Mouse (Mus musculus) gastrocnemius, adult 2 months (tissue): ENCODE measurements around the gene Msh4. TPM values are rescaled to one million over a fixed set of nuclear protein-coding genes. Genes with fewer than 3 reads are reported as not detected.
"Not testable (repeated sequence)": the region's sequence is repeated elsewhere in the genome, so short reads cannot be mapped to it uniquely, and the experiment has no call there.

Experiments
- DNase-seq: peaks from one replicate; pipeline ENCODE4 v3.0.0; 2022
- H3K27ac ChIP-seq: fragments of 200-600 bp; 2 replicates; pipeline ENCODE4 v1.8.1; 2022; ENCODE audit warnings: mild to moderate bottlenecking
- H3K4me3 ChIP-seq: fragments of 200-600 bp; 2 replicates; pipeline ENCODE4 v1.8.1; 2022; ENCODE audit warnings: mild to moderate bottlenecking, moderate library complexity
- CTCF ChIP-seq: fragments of 200-600 bp; IDR thresholded peaks from 2 replicates; pipeline ENCODE4 v1.8.1; 2022; ENCODE audit warnings: antibody characterized with exemption, mild to moderate bottlenecking, moderate library complexity
- intact Hi-C: fragments of 180-260 bp; cut with DNase I; formaldehyde crosslinking; loops from one replicate; pipeline ENCODE4 v1.15.1; 2025
- total RNA-seq, 2 experiments: library from RNA; stranded (reverse); gene quantifications; 2 replicates each; pipeline ENCODE4 v1.2.3; 2021

Msh4 gene
- total RNA-seq, 2 experiments from 2014 or later = 0.10 TPM; not detected in 1

GRCm38 (mm10) chr3:153835455-153836086, 70.4 kb downstream of the Msh4 start:
- no peak overlapping the region for H3K4me3 ChIP-seq
- no peak overlapping the region for H3K27ac ChIP-seq
- peak; percentile 89 for TF ChIP-seq CTCF
- DNase-seq = peak; percentile 69
- intact Hi-C loops = no loop called here

- no peak for TF ChIP-seq CTCF
- Histone ChIP-seq H3K4me3 (no peak overlapping the region), H3K27ac (no peak overlapping the region)
- intact Hi-C loops = no loop called here
- no peak for DNase-seq
These were observed 71.9 kb downstream of the Msh4 start for GRCm38 (mm10) chr3:153834071-153834470.

- Histone ChIP-seq H3K4me3 (no peak overlapping the region), H3K27ac (no peak overlapping the region)
- no peak for TF ChIP-seq CTCF
- DNase-seq = no peak
- intact Hi-C loops = no loop called here
These were observed 73.3 kb downstream of the Msh4 start for GRCm38 (mm10) chr3:153832654-153832945.

- no peak for DNase-seq
- intact Hi-C loops = no loop called here
- no peak overlapping the region for H3K4me3 ChIP-seq
- H3K27ac ChIP-seq = no peak overlapping the region
- no peak for TF ChIP-seq CTCF
These were observed 73.9 kb downstream of the Msh4 start for GRCm38 (mm10) chr3:153831873-153832653.

GRCm38 (mm10) chr3:153831014-153831872, 74.7 kb downstream of the Msh4 start:
- intact Hi-C loops = no loop called here
- no peak overlapping the region for H3K4me3 ChIP-seq
- TF ChIP-seq CTCF = no peak; the same call in 1 of the 2 replicates
- DNase-seq = no peak
- H3K27ac ChIP-seq = no peak overlapping the region

- H3K27ac ChIP-seq, DNase-seq, intact Hi-C loops, H3K4me3 ChIP-seq: not testable (repeated sequence)
These were observed 76.2 kb downstream of the Msh4 start for GRCm38 (mm10) chr3:153829788-153830187.

- DNase-seq = no peak
- no peak for TF ChIP-seq CTCF
- intact Hi-C loops = no loop called here
- Histone ChIP-seq H3K4me3 (no peak overlapping the region), H3K27ac (no peak overlapping the region)
These were observed 79.3 kb downstream of the Msh4 start for GRCm38 (mm10) chr3:153826616-153827015.

- Histone ChIP-seq H3K4me3 (no peak overlapping the region), H3K27ac (no peak overlapping the region)
- intact Hi-C loops = no loop called here
- no peak for TF ChIP-seq CTCF
- DNase-seq = no peak
These were observed 80.7 kb downstream of the Msh4 start for GRCm38 (mm10) chr3:153825197-153825596.

- intact Hi-C loops = no loop called here
- Histone ChIP-seq H3K4me3 (no peak overlapping the region), H3K27ac (no peak overlapping the region)
- no peak for DNase-seq
- no peak for TF ChIP-seq CTCF
These were observed 82.0 kb downstream of the Msh4 start for GRCm38 (mm10) chr3:153823671-153824515.

GRCm38 (mm10) chr3:153819438-153819837, 86.5 kb downstream of the Msh4 start:
- H3K27ac ChIP-seq = no peak overlapping the region
- H3K4me3 ChIP-seq = no peak overlapping the region
- intact Hi-C loops = no loop called here
- no peak for TF ChIP-seq CTCF
- DNase-seq = no peak

GRCm38 (mm10) chr3:153818723-153819122, 87.2 kb downstream of the Msh4 start:
- intact Hi-C loops = no loop called here
- DNase-seq = no peak
- no peak for TF ChIP-seq CTCF
- H3K4me3 ChIP-seq = no peak overlapping the region
- H3K27ac ChIP-seq = no peak overlapping the region

GRCm38 (mm10) chr3:153817376-153817890, 88.5 kb downstream of the Msh4 start:
- Histone ChIP-seq H3K4me3 (no peak overlapping the region), H3K27ac (no peak overlapping the region)
- TF ChIP-seq CTCF = no peak
- intact Hi-C loops = no loop called here
- DNase-seq = no peak
